Mouse (Mus musculus): ENCODE measurements at regions not wholly inside any gene's neighbourhood (a gene's known extent, or its start where the extent isn't known, plus 50 kb on each side); places are given as distances from the start of the nearest gene placed in this dataset. TPM values are rescaled to one million over a fixed set of nuclear protein-coding genes. Genes with fewer than 3 reads are reported as not detected.

GRCm38 (mm10) chr10:24981763-24982162 lies 54.5 kb upstream of the Arg1 start:
- Histone ChIP-seq H3K4me2 (no peak overlapping the region), H3K36me3 (ENCODE audit: control insufficient read depth, insufficient read depth, low read length) (no peaks in the 10 kb centered on the region), H3K27ac (ENCODE audit: low read depth, low read length) (no peak overlapping the region), H3K9me3 (ENCODE audit: control insufficient read depth, low read length) (no peaks in the 10 kb centered on the region; the same call in 1 of the 2 replicates), H3K27me3 (ENCODE audit: control insufficient read depth, insufficient read depth, low read length) (no peaks in the 10 kb centered on the region), H3K9ac (ENCODE audit: low read length) (no peak overlapping the region), H3K4me1 (ENCODE audit: control insufficient read depth, insufficient read depth, low read length) (no peaks in the 10 kb centered on the region), H3K4me3 (ENCODE audit: low read depth, low read length) (no peak overlapping the region)
- DNase-seq (ENCODE audit: low spot score, missing footprints) (no peak), ATAC-seq (ENCODE audit: low FRiP score) (no peak)
- 72% methylated on average over 3 of the region's 3 CpGs for WGBS

Small RNAs in the stretch of these regions (microRNA-seq; reads per million reads assigned to microRNA genes)
- gene Gm22566, result not detected
